Mouse (Mus musculus): ENCODE data around the gene S100b.

DNA sequence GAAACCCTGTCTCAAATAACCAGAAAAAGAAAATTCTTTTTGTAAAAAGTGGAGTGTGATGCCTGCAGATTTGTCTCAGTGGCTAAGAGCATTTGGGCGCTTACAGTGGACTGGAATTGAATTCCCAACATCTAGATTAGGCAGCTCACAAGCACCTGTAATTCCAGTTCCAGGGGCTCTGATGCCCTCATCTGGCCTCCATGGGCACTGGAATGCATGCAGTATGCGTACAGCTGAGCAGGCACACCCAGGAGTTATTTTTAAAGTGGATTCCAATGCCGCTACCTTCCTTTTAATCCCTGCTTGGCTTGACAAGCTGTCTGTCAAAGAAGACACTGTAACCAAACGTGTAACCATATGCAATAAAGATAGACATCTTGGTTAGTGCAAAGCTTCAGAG lies 14.3 kb upstream of the S100b start:
- TF ChIP-seq CTCF (IDR thresholded peaks at IDR 0.05; ENCODE audit: low read depth, low read length) (no peak), GATA1 (IDR thresholded peaks at IDR 0.05; ENCODE audit: borderline replicate concordance, low read length) (no peak)
